Mouse (Mus musculus): ENCODE data around the gene Slco2a1.

DNA sequence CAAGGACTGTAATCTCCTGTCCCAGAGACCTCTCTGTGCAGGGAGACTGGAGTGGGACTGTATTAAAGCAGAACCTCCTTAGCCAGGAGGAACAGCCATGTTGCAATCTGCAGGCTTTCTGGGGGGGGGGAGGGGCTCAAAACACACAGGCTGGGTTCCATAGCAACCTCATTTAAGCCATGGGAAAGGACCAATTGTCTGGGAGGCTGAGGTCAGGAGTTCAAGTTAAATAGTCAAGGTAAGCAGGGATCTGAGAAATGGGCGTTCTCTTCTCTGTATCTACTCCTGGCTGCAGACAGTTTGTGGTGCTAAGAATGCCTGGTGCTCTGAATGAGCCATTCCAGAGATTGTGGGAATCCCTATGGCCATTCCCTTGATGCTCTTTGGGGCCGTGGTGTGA lies 41.5 kb downstream of the Slco2a1 start:
- TF ChIP-seq CTCF (IDR thresholded peaks at IDR 0.05; ENCODE audit: control insufficient read depth, insufficient read depth, insufficient replicate concordance, low read depth, low read length) (no peak), POLR2A (IDR thresholded peaks at IDR 0.05; ENCODE audit: control insufficient read depth, low read depth, low read length) (no peak)
